18 mouse cellular contexts compared by ENCODE assay signal in genomic region chr13:42184131-42184530, GRCm38 (mm10).
"Had no signal": no experiment of that assay in that cellular context is flagged by ENCODE, and none has a peak within 500 bp of the region (broad histone marks: within the 10 kb centered on the region; RNA-seq: fewer than 3 reads in every experiment).

No protein-coding gene starts in this region.

- H3K9me3 ChIP-seq: liver, embryonic 13.5 days; stomach, embryonic 15.5 days had no signal

- H3K4me1 ChIP-seq: liver, embryonic 13.5 days; stomach, embryonic 15.5 days had no signal

- H3K27me3 ChIP-seq: liver, embryonic 13.5 days; stomach, embryonic 15.5 days had no signal

- H3K9ac ChIP-seq: liver, embryonic 13.5 days; stomach, embryonic 15.5 days had no signal

- H3K4me3 ChIP-seq: left cerebral cortex, adult 2 months; liver, embryonic 13.5 days; stomach, embryonic 15.5 days had no signal

- H3K27ac ChIP-seq: kidney, postnatal 0 days; left cerebral cortex, adult 2 months; liver, embryonic 13.5 days; stomach, embryonic 15.5 days had no signal

- DNase-seq: kidney, adult 18-20 months; kidney, adult 9 months; kidney, postnatal 25 days; layer of hippocampus, postnatal 36 days; liver, embryonic 13.5 days; lung, adult 2 months; lung, postnatal 14 days; lung, postnatal 4 days; midbrain, embryonic 14.5 days; right cerebral cortex, adult 18-20 months; right cerebral cortex, postnatal 14 days; right cerebral cortex, postnatal 4 days; spleen, adult 18-20 months; thymus, postnatal 36 days had no signal

- H3K4me2 ChIP-seq: liver, embryonic 13.5 days; midbrain, embryonic 11.5 days; stomach, embryonic 15.5 days had no signal
